Mouse (Mus musculus) subcutaneous adipose tissue, adult 2 months (tissue): ENCODE results near the gene Kcnj8. TPM values are rescaled to one million over a fixed set of nuclear protein-coding genes. Genes with fewer than 3 reads are reported as not detected.

Source experiments
- polyA plus RNA-seq: library from polyadenylated mRNA; depleted of rRNA; stranded (reverse); fragments of >200 nt; gene quantifications from 2 replicates; pipeline ENCODE4 v1.2.3, GENCODE M21; 2012; ENCODE audit warnings: low replicate concordance; rRNA removed

Gene Kcnj8
- polyA plus RNA-seq = 28.7 and 49.8 TPM in 2 replicates

DNA sequence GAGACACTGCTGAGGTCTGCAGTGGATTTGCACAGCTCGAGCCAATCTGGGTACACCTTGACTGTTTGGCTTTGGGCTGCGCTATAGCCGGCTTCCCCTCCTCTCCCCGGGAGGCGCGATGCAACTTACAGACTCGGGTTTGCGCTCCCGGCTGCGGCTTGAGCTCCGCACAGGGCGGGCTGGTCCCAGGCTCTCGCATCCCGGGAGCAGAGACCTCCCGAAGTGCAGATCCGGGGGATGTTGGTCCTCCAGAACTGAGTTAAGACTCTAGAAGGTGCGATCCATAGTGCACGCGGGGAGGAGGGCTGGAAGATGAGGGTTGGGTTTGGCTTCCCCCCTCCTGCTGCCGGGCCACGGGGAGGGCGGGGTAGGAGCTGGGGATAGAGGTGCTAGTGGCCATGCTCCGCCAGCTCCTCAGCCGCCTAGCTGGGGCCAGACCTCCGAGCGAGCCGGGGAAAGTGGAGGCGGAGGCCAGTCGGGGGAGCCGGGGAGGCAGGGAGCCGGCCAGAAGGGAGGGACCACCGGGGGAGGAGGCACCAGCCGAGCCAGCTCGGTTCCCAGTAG is at the start of gene Kcnj8:
Gene Kcnj8, minus strand, starts transcription at position 560 of the 564 bp plus-strand sequence.

Other genes with a start within 250 kb of the Kcnj8 start
- gene Slco1a5, start 248.6 kb downstream of the Kcnj8 start, polyA plus RNA-seq = 0.06 TPM in 1 of 2 replicates, not detected in the other
- gene Pyroxd1, start 226.0 kb downstream of the Kcnj8 start, polyA plus RNA-seq = 4.8 and 5.3 TPM in 2 replicates
- gene Recql, start 184.5 kb downstream of the Kcnj8 start, polyA plus RNA-seq = 7.2 and 7.6 TPM in 2 replicates
- gene Golt1b, start 184.4 kb downstream of the Kcnj8 start, polyA plus RNA-seq = 10.6 and 16.0 TPM in 2 replicates
- 0.57 and 1.1 TPM in 2 replicates for gene Spx, start 158.2 kb downstream of the Kcnj8 start, polyA plus RNA-seq
- 7.4 and 31.5 TPM in 2 replicates for gene Gys2, start 98.5 kb downstream of the Kcnj8 start, polyA plus RNA-seq
- 189 and 330 TPM in 2 replicates for gene Ldhb, start 63.7 kb downstream of the Kcnj8 start, polyA plus RNA-seq
- gene Abcc9, start 130.7 kb upstream of the Kcnj8 start, polyA plus RNA-seq = 12.2 and 20.2 TPM in 2 replicates
- 9.5 and 13.2 TPM in 2 replicates for gene Cmas, start 185.1 kb upstream of the Kcnj8 start, polyA plus RNA-seq
- gene Sult6b2, start 232.9 kb upstream of the Kcnj8 start, polyA plus RNA-seq = not detected in 2 replicates